Mouse (Mus musculus): Measurements from ENCODE around the gene Ankrd12. TPM values are rescaled to one million over a fixed set of nuclear protein-coding genes. Genes with fewer than 3 reads are reported as not detected.

Gene Ankrd12
- total RNA-seq (2015; ENCODE audit: low replicate concordance) (31.9 and 43.2 TPM in 2 replicates), total RNA-seq (2017; ENCODE audit: low replicate concordance) (50.1 and 55.8 TPM in 2 replicates)

- ATAC-seq (replicated peaks; ENCODE audit: low FRiP score, poor library complexity, severe bottlenecking), result peak; percentile 92
Measured at GRCm38 (mm10) chr17:66076934-66077333, at the start of gene Ankrd12. TSS of gene Ankrd12 (minus strand) at chr17:66077089.

- ATAC-seq (replicated peaks; ENCODE audit: low FRiP score, poor library complexity, severe bottlenecking), result no peak
Measured at GRCm38 (mm10) chr17:66125211-66125610, 48.3 kb upstream of the Ankrd12 start.

- peak; percentile 37 for ATAC-seq (replicated peaks; ENCODE audit: low FRiP score, poor library complexity, severe bottlenecking)
Measured at GRCm38 (mm10) chr17:66123816-66124610, 47.1 kb upstream of the Ankrd12 start.

GRCm38 (mm10) chr17:66123066-66123815, 46.4 kb upstream of the Ankrd12 start, which contains the start of gene Ddx11:
TSS of gene Ddx11 (plus strand) at chr17:66123520.
- peak; percentile 91 for ATAC-seq (replicated peaks; ENCODE audit: low FRiP score, poor library complexity, severe bottlenecking)

GRCm38 (mm10) chr17:66120701-66121100, 43.8 kb upstream of the Ankrd12 start:
- ATAC-seq (replicated peaks; ENCODE audit: low FRiP score, poor library complexity, severe bottlenecking), result no peak

GRCm38 (mm10) chr17:66118991-66119390, 42.1 kb upstream of the Ankrd12 start:
- no peak for ATAC-seq (replicated peaks; ENCODE audit: low FRiP score, poor library complexity, severe bottlenecking)

GRCm38 (mm10) chr17:66112166-66112565, 35.3 kb upstream of the Ankrd12 start:
- ATAC-seq (replicated peaks; ENCODE audit: low FRiP score, poor library complexity, severe bottlenecking), result no peak

GRCm38 (mm10) chr17:66111402-66111959, 34.6 kb upstream of the Ankrd12 start, which contains the start of gene Washc1:
TSS of gene Washc1 (plus strand) at chr17:66111545.
- peak; percentile 97 for ATAC-seq (replicated peaks; ENCODE audit: low FRiP score, poor library complexity, severe bottlenecking)

- peak; percentile 5; the same call in 1 of the 2 replicates for ATAC-seq (replicated peaks; ENCODE audit: low FRiP score, poor library complexity, severe bottlenecking)
Measured at GRCm38 (mm10) chr17:66110746-66111145, 33.9 kb upstream of the Ankrd12 start.

- ATAC-seq (replicated peaks; ENCODE audit: low FRiP score, poor library complexity, severe bottlenecking), result no peak
Measured at GRCm38 (mm10) chr17:66108198-66108597, 31.3 kb upstream of the Ankrd12 start.

- no peak for ATAC-seq (replicated peaks; ENCODE audit: low FRiP score, poor library complexity, severe bottlenecking)
Measured at GRCm38 (mm10) chr17:66107466-66107865, 30.6 kb upstream of the Ankrd12 start.

GRCm38 (mm10) chr17:66106601-66107267, 29.8 kb upstream of the Ankrd12 start:
- ATAC-seq (replicated peaks; ENCODE audit: low FRiP score, poor library complexity, severe bottlenecking), result peak; percentile 50; the same call in 1 of the 2 replicates

GRCm38 (mm10) chr17:66104076-66104475, 27.2 kb upstream of the Ankrd12 start:
- no peak for ATAC-seq (replicated peaks; ENCODE audit: low FRiP score, poor library complexity, severe bottlenecking)

- peak; percentile 98 for ATAC-seq (replicated peaks; ENCODE audit: low FRiP score, poor library complexity, severe bottlenecking)
Measured at GRCm38 (mm10) chr17:66101380-66102330, 24.8 kb upstream of the Ankrd12 start, which contains the start of gene Ndufv2. TSS of gene Ndufv2 (minus strand) at chr17:66101559.

- peak; percentile 55 for ATAC-seq (replicated peaks; ENCODE audit: low FRiP score, poor library complexity, severe bottlenecking)
Measured at GRCm38 (mm10) chr17:66100566-66101379, 23.9 kb upstream of the Ankrd12 start.

- ATAC-seq (replicated peaks; ENCODE audit: low FRiP score, poor library complexity, severe bottlenecking), result no peak
Measured at GRCm38 (mm10) chr17:66092664-66093063, 15.8 kb upstream of the Ankrd12 start.

GRCm38 (mm10) chr17:66092065-66092464, 15.2 kb upstream of the Ankrd12 start:
- ATAC-seq (replicated peaks; ENCODE audit: low FRiP score, poor library complexity, severe bottlenecking), result no peak

- no peak for ATAC-seq (replicated peaks; ENCODE audit: low FRiP score, poor library complexity, severe bottlenecking)
Measured at GRCm38 (mm10) chr17:66091392-66091791, 14.5 kb upstream of the Ankrd12 start.
